Mouse (Mus musculus) megakaryocyte, embryonic 14.5 days (primary cell): ENCODE data around the gene Gm14632. TPM values are rescaled to one million over a fixed set of nuclear protein-coding genes. Genes with fewer than 3 reads are reported as not detected.
"Not testable (repeated sequence)": the region's sequence is repeated elsewhere in the genome, so short reads cannot be mapped to it uniquely, and the experiment has no call there.

Experiments
- H3K27me3 ChIP-seq: replicated peaks from 2 replicates; pipeline ENCODE3; 2012; ENCODE audit warnings: inconsistent platforms
- H3K36me3 ChIP-seq: replicated peaks from 2 replicates; pipeline ENCODE3; 2012; ENCODE audit warnings: low read length, inconsistent platforms, mixed read lengths
- H3K4me1 ChIP-seq: 2 replicates; pipeline ENCODE4 v1.6.1; 2012; ENCODE audit warnings: inconsistent platforms
- H3K4me3 ChIP-seq: replicated peaks from 2 replicates; pipeline ENCODE3; 2012; ENCODE audit warnings: moderate library complexity, mild to moderate bottlenecking, inconsistent platforms
- H3K9me3 ChIP-seq: 2 replicates; pipeline ENCODE4 v1.6.1; 2012; ENCODE audit warnings: inconsistent platforms
- polyA plus RNA-seq: library from polyadenylated mRNA; stranded (reverse); fragments of >175 nt; gene quantifications from 2 replicates; pipeline ENCODE4 v1.2.3, GENCODE M21; 2012; ENCODE audit warnings: low replicate concordance; ENCODE audit not compliant: insufficient read depth

The Gm14632 gene
- not detected in 2 replicates for polyA plus RNA-seq

- not testable (repeated sequence) for H3K27me3 ChIP-seq, H3K4me3 ChIP-seq, H3K4me1 ChIP-seq, H3K36me3 ChIP-seq, H3K9me3 ChIP-seq
Measured at GRCm38 (mm10) chrX:30329472-30329871, at the start of gene Gm14632. Gene Gm14632 (plus strand): TSS chrX:30329772.
